Mouse (Mus musculus) forebrain, embryonic 12.5 days (tissue): ENCODE measurements around the gene Ceacam18. TPM values are rescaled to one million over a fixed set of nuclear protein-coding genes. Genes with fewer than 3 reads are reported as not detected.
"Not testable (repeated sequence)": the region's sequence is repeated elsewhere in the genome, so short reads cannot be mapped to it uniquely, and the experiment has no call there.

Experiments
- ATAC-seq: fragments of 200-750 bp; cut with Nextera tagmentation; 2 replicates; pipeline ENCODE4 v1.8.0; 2017; ENCODE audit warnings: moderate TSS enrichment; ENCODE audit not compliant: low FRiP score
- H3K27ac ChIP-seq: fragments of 300-500 bp; sonication (generic); 2 replicates; pipeline ENCODE4 v1.5.1; 2016; ENCODE audit warnings: mild to moderate bottlenecking
- H3K27me3 ChIP-seq: fragments of 300-500 bp; sonication (generic); 2 replicates; pipeline ENCODE4 v1.6.1; 2016; ENCODE audit warnings: mild to moderate bottlenecking
- H3K36me3 ChIP-seq: fragments of 300-500 bp; sonication (generic); replicated peaks from 2 replicates; pipeline ENCODE4 v1.6.1; 2016; ENCODE audit warnings: mild to moderate bottlenecking
- H3K4me1 ChIP-seq: fragments of 300-500 bp; sonication (generic); 2 replicates; pipeline ENCODE4 v1.6.1; 2016
- H3K4me2 ChIP-seq: fragments of 300-500 bp; sonication (generic); 2 replicates; pipeline ENCODE4 v1.6.1; 2016; ENCODE audit warnings: mild to moderate bottlenecking, moderate library complexity
- H3K4me3 ChIP-seq: fragments of 300-500 bp; sonication (generic); replicated peaks from 2 replicates; pipeline ENCODE4 v1.5.1; 2016; ENCODE audit warnings: mild to moderate bottlenecking
- H3K9ac ChIP-seq: fragments of 300-500 bp; sonication (generic); 2 replicates; pipeline ENCODE4 v1.6.1; 2016; ENCODE audit warnings: mild to moderate bottlenecking
- H3K9me3 ChIP-seq: fragments of 300-500 bp; sonication (generic); 2 replicates; pipeline ENCODE4 v1.6.1; 2016
- WGBS: fragments of 180-500 bp; shearing (Covaris S2); methylation state at CpG from one replicate; pipeline ENCODE4 v1.1.7; 2016; 5-methylcytosine and 5-hydroxymethylcytosine counted together
- polyA plus RNA-seq: library from polyadenylated mRNA; unstranded; fragments of >200 nt; fragmentation: Nextera tagmentation; extraction: Ambion mirVana; gene quantifications from 2 replicates; pipeline ENCODE4 v1.2.1, GENCODE M21; 2016

Gene Ceacam18
- polyA plus RNA-seq, 1 experiment from 2014 or later: not detected

DNA sequence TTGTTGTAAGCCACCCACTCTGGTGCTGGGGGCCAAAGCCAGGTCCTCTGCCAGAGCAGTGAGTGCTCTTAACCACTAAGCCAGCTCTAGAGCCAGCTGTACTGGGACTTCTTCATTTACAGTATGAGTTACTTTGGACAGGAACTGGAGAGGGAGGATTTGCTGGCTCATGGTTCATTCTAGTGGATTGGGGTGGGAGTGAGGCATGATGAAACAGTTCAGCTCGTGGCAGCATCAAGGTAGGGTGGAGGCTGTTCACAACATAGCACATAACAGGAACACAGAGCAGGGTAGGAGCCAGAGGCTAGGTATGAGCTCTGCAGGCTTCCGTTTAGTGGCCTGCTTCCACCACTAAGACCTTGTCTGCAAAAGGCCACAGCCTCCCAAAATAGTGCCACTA is 1.7 kb downstream of the Ceacam18 start:
- no peak for ATAC-seq
- no peaks in the 10 kb centered on the region for H3K36me3 ChIP-seq
- no peak overlapping the region for H3K4me2 ChIP-seq
- no peaks in the 10 kb centered on the region; the same call in 1 of the 2 replicates for H3K4me1 ChIP-seq
- no peaks in the 10 kb centered on the region for H3K9me3 ChIP-seq
- no peak overlapping the region for H3K4me3 ChIP-seq
- H3K27me3 ChIP-seq: no peaks in the 10 kb centered on the region
- WGBS: 70% methylated on average over 2 of the region's 2 CpGs
- no peak overlapping the region for H3K9ac ChIP-seq
- H3K27ac ChIP-seq: no peak overlapping the region

DNA sequence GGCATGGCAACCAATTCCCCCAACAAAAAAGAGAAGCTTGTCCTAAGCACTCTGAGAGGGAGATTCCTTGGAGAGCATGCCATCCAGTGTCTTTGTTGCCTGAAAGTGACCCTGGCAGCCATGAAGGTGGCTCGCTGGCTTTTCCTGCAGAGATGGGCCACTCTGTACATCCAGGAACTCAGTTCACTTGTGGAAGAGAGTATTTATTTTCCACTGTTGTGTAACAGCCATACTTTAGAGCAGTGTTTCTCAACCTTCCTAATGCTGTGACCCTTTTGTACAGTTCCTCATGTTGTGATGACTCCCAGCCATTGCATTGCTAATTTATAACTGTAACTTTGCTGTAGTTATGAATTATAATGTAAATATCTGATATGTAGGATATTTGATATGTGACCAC is 2.6 kb downstream of the Ceacam18 start:
- Histone ChIP-seq H3K9me3 (no peaks in the 10 kb centered on the region), H3K27ac (no peak overlapping the region), H3K27me3 (no peaks in the 10 kb centered on the region), H3K4me1 (no peaks in the 10 kb centered on the region; the same call in 1 of the 2 replicates), H3K36me3 (no peaks in the 10 kb centered on the region), H3K4me3 (no peak overlapping the region), H3K4me2 (no peak overlapping the region), H3K9ac (no peak overlapping the region)
- 52% methylated on average over 1 of the region's 1 CpGs for WGBS
- no peak for ATAC-seq

DNA sequence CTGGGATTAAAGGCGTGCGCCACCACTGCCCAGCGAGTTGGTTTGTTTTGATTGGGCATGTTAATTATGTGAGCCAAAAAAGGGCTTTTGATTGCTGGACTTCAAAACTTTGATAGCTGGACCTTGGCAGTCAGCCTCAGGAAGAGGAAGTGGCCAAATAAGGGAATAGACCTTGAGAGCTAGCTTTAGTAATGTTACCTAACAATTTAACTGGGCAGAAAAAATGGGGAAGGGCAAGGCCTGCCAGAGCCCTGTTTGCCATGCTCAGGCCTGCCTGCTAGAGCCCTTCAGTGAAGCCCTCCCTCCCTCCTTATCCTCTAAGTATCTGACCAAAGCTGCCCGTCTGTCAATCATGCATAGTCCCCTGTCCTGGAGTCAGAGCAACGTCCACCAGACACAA is 8.1 kb downstream of the Ceacam18 start:
- no peak overlapping the region for H3K4me3 ChIP-seq
- no peak overlapping the region for H3K9ac ChIP-seq
- H3K27ac ChIP-seq: no peak overlapping the region
- no peaks in the 10 kb centered on the region for H3K9me3 ChIP-seq
- no peak overlapping the region for H3K4me2 ChIP-seq
- H3K4me1 ChIP-seq: no peaks in the 10 kb centered on the region
- WGBS: 84% methylated on average over 5 of the region's 5 CpGs
- H3K27me3 ChIP-seq: no peaks in the 10 kb centered on the region
- H3K36me3 ChIP-seq: no peaks in the 10 kb centered on the region
- no peak for ATAC-seq

DNA sequence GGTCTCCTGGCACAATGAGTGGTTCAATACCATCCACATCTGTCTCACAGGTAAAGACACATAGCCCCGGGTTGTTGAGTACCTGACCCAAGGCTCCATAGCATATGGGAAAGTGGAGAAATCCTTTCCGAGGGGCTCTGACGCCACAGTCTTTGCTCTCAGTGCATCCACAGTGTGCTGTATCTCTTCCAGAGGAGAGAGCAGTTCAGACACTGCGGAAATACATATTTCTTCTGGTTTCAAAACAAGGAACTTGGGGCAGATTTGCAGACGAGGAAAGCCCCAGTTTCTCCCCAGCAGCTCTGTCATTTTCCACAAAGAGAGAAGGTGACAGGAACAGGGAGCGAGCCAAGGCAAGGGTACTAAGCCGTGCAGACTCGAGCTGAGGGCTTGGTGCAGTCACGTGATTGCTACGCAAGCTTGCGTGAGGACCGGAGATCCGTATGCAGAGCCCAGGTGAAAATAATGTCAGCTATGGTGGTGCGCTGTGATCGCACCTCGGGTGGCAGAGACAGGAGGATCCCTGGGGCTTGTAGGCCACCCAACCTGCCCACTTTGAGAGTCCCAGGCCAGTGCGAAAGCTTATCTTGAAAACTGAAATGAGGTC is 8.6 kb downstream of the Ceacam18 start:
- Histone ChIP-seq H3K4me2 (no peak overlapping the region), H3K27me3 (no peaks in the 10 kb centered on the region), H3K9me3 (no peaks in the 10 kb centered on the region), H3K4me3 (no peak overlapping the region), H3K36me3 (no peaks in the 10 kb centered on the region), H3K27ac (no peak overlapping the region), H3K9ac (no peak overlapping the region), H3K4me1 (no peaks in the 10 kb centered on the region)
- WGBS: 88% methylated on average over 17 of the region's 17 CpGs
- no peak for ATAC-seq

DNA sequence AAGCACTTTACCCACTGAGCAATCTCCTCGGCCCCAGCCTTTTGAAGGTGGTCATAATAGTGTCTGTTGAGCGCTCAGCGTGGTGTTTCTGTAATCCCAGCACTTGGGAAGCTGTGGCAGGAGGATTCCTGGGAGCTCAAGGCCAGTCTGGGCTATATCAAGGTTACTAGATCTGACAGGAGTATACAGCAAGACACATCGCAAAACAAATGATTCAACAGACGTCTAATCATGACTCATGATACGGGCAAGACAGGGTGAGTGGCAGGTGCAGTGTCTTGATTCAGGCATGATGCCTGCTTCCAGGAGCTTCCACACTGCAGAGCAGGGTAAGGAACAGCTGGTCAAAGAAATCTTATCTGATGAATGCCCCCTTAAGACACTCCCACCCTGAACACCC is 18.2 kb downstream of the Ceacam18 start:
- 0 out of 2 replicates have a peak, but pooled peaks cover 4% of the 10 kb centered on the region for H3K9me3 ChIP-seq
- no peaks in the 10 kb centered on the region for H3K36me3 ChIP-seq
- H3K4me3 ChIP-seq: no peak overlapping the region
- H3K4me2 ChIP-seq: no peak overlapping the region
- no peak for ATAC-seq
- no peak overlapping the region for H3K9ac ChIP-seq
- no peaks in the 10 kb centered on the region for H3K4me1 ChIP-seq
- 88% methylated on average over 6 of the region's 6 CpGs for WGBS
- H3K27me3 ChIP-seq: no peaks in the 10 kb centered on the region
- H3K27ac ChIP-seq: no peak overlapping the region

DNA sequence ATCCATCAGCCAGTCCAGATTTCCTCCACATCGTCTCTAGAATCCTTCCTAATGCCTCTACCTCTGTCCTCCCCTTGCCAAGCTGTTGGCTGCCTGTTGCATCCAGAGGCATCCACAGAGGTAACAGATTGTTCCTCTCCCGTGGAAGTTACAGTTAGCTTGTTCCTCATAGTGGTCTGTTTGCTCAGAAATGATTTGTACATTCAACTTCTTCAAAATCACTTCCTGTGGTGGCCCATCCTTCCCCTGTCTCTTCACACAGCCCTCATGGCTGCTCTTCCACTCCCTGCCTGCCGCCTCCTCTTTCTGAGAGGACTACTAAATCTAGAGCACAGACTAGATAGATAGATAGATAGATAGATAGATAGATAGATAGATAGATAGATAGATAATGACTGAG is 20.0 kb downstream of the Ceacam18 start:
- Histone ChIP-seq H3K27me3 (no peaks in the 10 kb centered on the region), H3K9ac (no peak overlapping the region), H3K4me3 (no peak overlapping the region), H3K4me1 (no peaks in the 10 kb centered on the region), H3K4me2 (no peak overlapping the region), H3K9me3 (0 out of 2 replicates have a peak, but pooled peaks cover 4% of the 10 kb centered on the region), H3K27ac (no peak overlapping the region), H3K36me3 (no peaks in the 10 kb centered on the region)
- WGBS: 80% methylated on average over 3 of the region's 3 CpGs
- no peak for ATAC-seq

DNA sequence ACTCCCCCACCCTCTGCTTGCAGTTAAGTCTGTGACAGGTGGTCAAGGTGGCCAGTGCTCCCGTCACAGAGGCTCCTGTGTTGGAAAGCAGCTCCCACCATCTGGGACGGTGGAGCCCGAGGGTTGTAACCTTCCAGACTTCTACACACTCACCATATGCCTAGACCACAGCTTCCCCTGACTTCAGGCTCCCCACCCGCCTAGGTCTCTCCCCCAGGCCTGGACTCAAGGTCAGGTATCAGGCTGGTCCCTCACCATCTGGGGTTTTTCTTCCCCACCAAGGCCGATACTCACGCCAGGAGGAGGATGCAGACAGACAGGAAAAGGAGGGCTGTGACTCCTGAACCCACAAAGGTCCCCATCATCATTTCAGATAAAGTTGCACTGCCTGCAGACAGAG is 21.7 kb downstream of the Ceacam18 start:
- Histone ChIP-seq H3K4me2 (no peak overlapping the region), H3K4me3 (no peak overlapping the region), H3K36me3 (no peaks in the 10 kb centered on the region), H3K4me1 (no peaks in the 10 kb centered on the region), H3K9ac (no peak overlapping the region), H3K27ac (no peak overlapping the region), H3K9me3 (0 out of 2 replicates have a peak, but pooled peaks cover 4% of the 10 kb centered on the region), H3K27me3 (no peaks in the 10 kb centered on the region)
- WGBS: 89% methylated on average over 6 of the region's 6 CpGs
- no peak for ATAC-seq

DNA sequence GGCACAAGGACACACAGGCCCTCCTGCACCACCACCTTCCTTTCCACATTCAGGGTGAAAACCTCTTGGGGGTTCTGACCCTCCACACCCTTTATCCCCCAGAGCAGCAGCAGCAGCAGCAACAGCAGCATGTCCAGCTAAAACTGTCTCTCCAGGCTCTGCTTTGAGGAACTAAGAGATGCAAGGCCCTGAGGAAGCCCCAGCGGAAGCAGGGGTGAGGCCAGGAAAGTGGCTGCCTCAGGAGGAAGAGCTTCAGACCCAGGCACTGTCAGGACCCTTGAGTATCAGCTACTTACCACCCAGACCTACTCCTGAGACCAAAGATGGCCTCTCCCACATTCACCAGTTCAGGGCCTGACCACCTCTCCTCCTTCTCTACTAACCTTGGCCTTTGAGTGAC is 25.5 kb downstream of the Ceacam18 start, which contains the start of gene Siglece:
Gene Siglece, minus strand, starts transcription at position 160 of the 400 bp plus-strand sequence.
- Histone ChIP-seq H3K27ac (no peak within 1 kb of the TSS), H3K36me3 (no peaks in the 10 kb centered on the region), H3K9me3 (no peaks in the 10 kb centered on the region), H3K27me3 (no peaks in the 10 kb centered on the region), H3K4me1 (no peaks in the 10 kb centered on the region), H3K4me3 (no peak within 1 kb of the TSS), H3K4me2 (no peak within 1 kb of the TSS), H3K9ac (no peak within 1 kb of the TSS)
- 82% methylated on average over 1 of the region's 1 CpGs for WGBS
- no peak for ATAC-seq

DNA sequence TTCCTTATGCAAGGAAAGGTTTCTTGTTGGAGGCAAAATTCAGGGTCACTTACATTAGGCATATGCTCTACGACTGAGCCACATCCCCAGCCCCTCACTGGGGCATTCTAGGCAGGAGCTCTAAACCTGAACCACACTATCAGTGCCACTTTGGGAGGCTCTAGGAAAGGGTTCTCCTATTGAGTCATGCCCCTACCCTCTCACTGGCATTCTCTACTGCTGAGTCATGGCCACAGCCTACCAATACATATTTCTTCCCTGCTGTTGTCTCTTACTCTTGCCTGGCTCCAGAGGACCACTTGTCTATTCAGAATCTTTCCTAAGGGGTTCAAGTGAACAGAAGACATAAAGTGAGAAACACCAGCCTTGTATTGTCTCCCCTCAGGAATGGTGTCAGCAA is 28.3 kb downstream of the Ceacam18 start:
- no peaks in the 10 kb centered on the region for H3K9me3 ChIP-seq
- no peak for ATAC-seq
- no peaks in the 10 kb centered on the region for H3K36me3 ChIP-seq
- no peak overlapping the region for H3K27ac ChIP-seq
- no peaks in the 10 kb centered on the region for H3K4me1 ChIP-seq
- H3K4me2 ChIP-seq: no peak overlapping the region
- WGBS: 90% methylated on average over 1 of the region's 1 CpGs
- H3K4me3 ChIP-seq: no peak overlapping the region
- no peak overlapping the region for H3K9ac ChIP-seq
- no peaks in the 10 kb centered on the region for H3K27me3 ChIP-seq

DNA sequence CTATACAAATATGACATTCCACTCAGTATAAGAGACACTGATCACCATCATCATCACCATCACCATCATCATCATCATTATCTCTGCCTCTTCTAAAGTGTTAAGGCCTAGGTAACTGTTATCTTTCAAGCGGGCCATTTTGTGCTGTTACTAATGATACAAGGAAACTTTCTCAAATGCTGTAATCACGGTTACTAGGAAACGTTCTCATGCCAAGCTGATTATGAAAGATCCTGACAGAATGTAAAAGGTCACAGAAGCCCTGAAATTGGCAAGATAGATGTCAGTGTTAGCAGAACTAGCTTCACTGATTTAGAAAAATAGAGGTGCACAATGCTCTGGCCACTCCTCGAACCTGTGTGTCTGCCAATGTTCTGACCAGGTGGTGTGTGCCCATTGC is 32.7 kb downstream of the Ceacam18 start:
- not testable (repeated sequence) for H3K4me2 ChIP-seq, H3K27ac ChIP-seq, ATAC-seq, H3K9me3 ChIP-seq, H3K4me1 ChIP-seq, H3K4me3 ChIP-seq, H3K36me3 ChIP-seq, H3K9ac ChIP-seq, H3K27me3 ChIP-seq
- WGBS: 94% methylated on average over 4 of the region's 4 CpGs

DNA sequence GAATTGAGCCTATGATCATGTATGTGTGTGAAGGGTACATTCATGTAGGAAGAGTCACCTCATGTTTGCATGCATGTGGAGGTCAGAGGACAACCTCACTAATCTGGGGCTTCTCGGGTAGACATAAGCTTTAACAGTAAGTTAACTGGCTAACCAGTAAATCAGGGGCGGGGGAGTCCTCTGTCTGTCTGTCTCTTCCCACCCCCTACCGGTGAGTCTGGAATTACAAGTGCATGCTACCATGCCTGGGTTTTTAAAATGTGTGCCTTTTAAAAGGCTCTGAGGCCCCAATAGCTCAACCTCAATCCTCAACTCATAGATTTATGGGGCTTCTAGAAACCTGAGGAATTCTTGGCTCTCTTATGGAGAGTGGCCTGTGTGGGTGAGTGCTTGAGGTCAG is 34.1 kb downstream of the Ceacam18 start:
- Histone ChIP-seq H3K27ac (no peak overlapping the region), H3K36me3 (no peaks in the 10 kb centered on the region), H3K9ac (no peak overlapping the region), H3K4me1 (peaks cover 13% of the 10 kb centered on the region), H3K9me3 (no peaks in the 10 kb centered on the region), H3K4me2 (no peak overlapping the region), H3K27me3 (no peaks in the 10 kb centered on the region), H3K4me3 (no peak overlapping the region)
- no peak for ATAC-seq
- WGBS: 18% methylated on average over 3 of the region's 3 CpGs

DNA sequence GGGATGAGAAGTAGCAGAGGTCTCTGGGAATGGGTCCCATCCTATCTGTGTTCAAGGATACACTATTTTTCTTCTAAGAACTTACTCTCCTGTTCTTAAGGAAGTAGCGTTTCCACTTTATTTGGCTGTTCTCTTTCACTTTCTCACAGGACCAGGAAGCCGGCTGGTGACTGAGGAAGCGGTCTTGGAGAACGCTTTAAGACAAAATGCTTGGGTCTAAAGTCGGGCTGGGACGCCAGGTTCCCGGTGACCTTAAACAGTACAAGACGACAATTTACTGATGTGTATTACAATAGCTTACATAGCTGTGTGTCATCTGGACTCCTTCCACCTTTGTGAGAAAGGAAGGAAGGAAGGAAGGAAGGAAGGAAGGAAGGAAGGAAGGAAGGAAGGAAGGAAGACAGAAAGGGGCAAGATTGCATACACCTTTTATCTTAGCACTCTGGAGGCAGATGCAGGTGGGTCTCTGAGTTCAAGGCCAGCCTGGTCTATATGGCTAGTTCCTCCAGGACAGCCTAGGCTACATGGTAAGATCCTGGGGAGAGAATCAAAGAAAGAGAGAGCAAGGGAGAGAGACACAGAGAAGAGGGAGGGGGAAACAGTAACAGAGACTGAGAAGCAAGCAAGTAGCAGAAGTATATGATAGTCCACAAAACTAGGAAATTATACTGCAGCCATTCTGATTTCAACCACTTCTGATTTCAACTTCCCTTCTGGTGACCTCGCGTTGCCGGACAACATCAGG is 36.7 kb downstream of the Ceacam18 start:
- peak overlapping the region; percentile 57 for H3K4me3 ChIP-seq
- no peak overlapping the region for H3K27ac ChIP-seq
- H3K4me2 ChIP-seq: peak overlapping the region; percentile 77
- H3K9ac ChIP-seq: no peak overlapping the region; the same call in 1 of the 2 replicates
- peaks cover 20% of the 10 kb centered on the region for H3K36me3 ChIP-seq
- WGBS: 69% methylated on average over 11 of the region's 11 CpGs
- no peaks in the 10 kb centered on the region for H3K27me3 ChIP-seq
- H3K9me3 ChIP-seq: no peaks in the 10 kb centered on the region
- peak; percentile 37 for ATAC-seq
- peaks cover 13% of the 10 kb centered on the region for H3K4me1 ChIP-seq
